Mouse (Mus musculus) C2C12 (cell line): ENCODE measurements around the gene Dnm1.

Experiments used
- CTCF ChIP-seq: IDR thresholded peaks from one replicate; pipeline ENCODE4 v1.5.1; 2011; ENCODE audit not compliant: control insufficient read depth, insufficient read depth, insufficient read length
- FOSL1 ChIP-seq: IDR thresholded peaks from one replicate; pipeline ENCODE4 v1.8.0; 2011; ENCODE audit warnings: mild to moderate bottlenecking, low read length; ENCODE audit not compliant: poor library complexity, insufficient read depth, severe bottlenecking
- MAX ChIP-seq: IDR thresholded peaks from one replicate; pipeline ENCODE4 v1.6.1; 2011; ENCODE audit warnings: mild to moderate bottlenecking, control low read depth
- MYOD1 ChIP-seq: IDR thresholded peaks from one replicate; pipeline ENCODE4 v1.6.1; 2011; ENCODE audit warnings: low read depth; ENCODE audit not compliant: control insufficient read depth, insufficient read length
- MYOG ChIP-seq: IDR thresholded peaks from one replicate; pipeline ENCODE4 v1.6.1; 2011; ENCODE audit not compliant: control insufficient read depth, insufficient read length; ENCODE audit errors: extremely low read depth
- USF1 ChIP-seq: IDR thresholded peaks from one replicate; pipeline ENCODE4 v1.6.1; 2011; ENCODE audit warnings: low read depth, mild to moderate bottlenecking, control low read depth, moderate library complexity

DNA sequence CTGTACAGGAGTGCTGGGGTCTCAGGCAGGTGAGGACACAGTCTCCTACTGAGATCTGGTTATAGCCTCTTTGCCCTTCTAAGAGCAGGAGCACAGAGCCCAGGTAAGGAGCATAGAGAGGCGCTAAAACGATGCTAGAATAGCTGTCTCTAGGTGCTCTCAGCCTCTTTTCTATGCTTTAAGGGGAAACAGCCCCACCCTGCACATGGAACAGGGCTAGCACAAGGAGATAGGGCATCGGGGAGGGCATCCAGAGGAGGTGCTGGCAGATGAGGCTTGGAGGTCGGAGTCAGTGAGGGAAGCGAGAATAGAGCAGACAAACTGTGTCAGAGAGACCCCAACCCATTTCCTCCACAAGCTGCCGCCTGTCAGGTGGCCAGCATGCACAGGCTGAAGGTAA is 6.1 kb downstream of the Dnm1 start:
- TF ChIP-seq CTCF (no peak), MAX (no peak), USF1 (no peak), MYOG (no peak), FOSL1 (no peak), MYOD1 (no peak)
